Comparison of ENCODE assay signal across 11 mouse cellular contexts in the genomic region with DNA sequence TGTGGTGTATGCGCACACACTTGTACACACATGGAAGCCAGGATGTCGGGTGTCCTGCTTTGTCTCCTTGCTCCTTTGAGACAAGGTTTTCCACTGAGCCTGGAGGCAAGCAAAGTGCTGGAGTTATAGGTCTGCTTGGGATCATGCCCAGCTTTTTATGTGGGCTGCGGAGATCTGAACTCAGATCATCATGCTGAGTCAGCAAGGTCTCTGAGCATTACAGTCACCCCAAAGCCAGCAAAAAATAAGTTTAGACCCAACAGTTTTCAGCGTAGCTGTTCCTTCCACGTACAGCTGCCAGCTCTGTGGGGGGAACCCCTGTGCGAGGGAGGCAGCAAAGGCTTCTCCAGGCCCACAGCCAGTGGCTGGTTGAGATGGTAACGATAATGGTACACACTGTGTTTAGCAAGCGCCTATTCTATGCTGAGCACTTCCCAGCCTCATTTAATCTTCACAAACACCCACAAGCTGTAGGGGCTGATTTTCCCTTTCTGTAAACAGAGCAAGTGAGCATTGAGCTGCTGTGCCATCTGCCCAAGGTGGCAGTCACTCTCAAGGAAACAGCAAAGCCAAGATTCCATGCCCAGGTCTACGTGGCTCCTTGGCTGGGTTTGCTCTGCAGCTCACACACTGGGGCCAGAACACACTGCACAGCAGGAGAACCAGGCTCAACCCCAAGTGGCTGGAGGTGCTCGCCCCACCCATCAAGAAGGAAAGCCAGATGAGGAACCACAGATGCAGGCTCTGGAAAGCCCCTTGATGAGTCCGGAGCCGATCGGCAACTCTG. TPM values are rescaled to one million over a fixed set of nuclear protein-coding genes. Genes with fewer than 3 reads are reported as not detected.
DNase-seq lines count a peak whose midpoint lies in the region; ATAC-seq lines count a peak whose summit lies in the region.
"Had no signal": no experiment of that assay in that cellular context is flagged by ENCODE, and none has a peak within 500 bp of the region (broad histone marks: within the 10 kb centered on the region; RNA-seq: fewer than 3 reads in every experiment).

No protein-coding gene starts in this region.

- no peak overlapping the region for H3K9ac ChIP-seq in lung, embryonic 16.5 days (ENCODE audit: low read length)
- H3K9ac ChIP-seq in embryonic facial prominence, embryonic 15.5 days = no peak overlapping the region
- H3K9ac ChIP-seq: limb, embryonic 12.5 days had no signal

- H3K4me1 ChIP-seq in lung, embryonic 16.5 days (replicated peaks; ENCODE audit: control insufficient read depth, insufficient read depth, low read length) = peaks cover 6% of the 10 kb centered on the region
- peaks cover 28% of the 10 kb centered on the region for H3K4me1 ChIP-seq in embryonic facial prominence, embryonic 15.5 days

- no peaks in the 10 kb centered on the region for H3K27me3 ChIP-seq in lung, embryonic 16.5 days (ENCODE audit: control insufficient read depth, insufficient read depth, low read depth, low read length)
- no peaks in the 10 kb centered on the region for H3K27me3 ChIP-seq in embryonic facial prominence, embryonic 15.5 days
- H3K27me3 ChIP-seq: limb, embryonic 12.5 days had no signal

- 80% methylated on average over 13 of the region's 13 CpGs for WGBS in lung, embryonic 16.5 days
- WGBS in embryonic facial prominence, embryonic 15.5 days = 71% methylated on average over 13 of the region's 13 CpGs

- peak; percentile 55; the same call in 1 of the 2 replicates for ATAC-seq in lung, embryonic 16.5 days (ENCODE audit: low read depth)
- no peak for ATAC-seq in embryonic facial prominence, embryonic 15.5 days (ENCODE audit: insufficient number of reproducible peaks, low FRiP score, low TSS enrichment, low read depth)
- ATAC-seq in erythroblast, adult 5-6 weeks (replicated peaks; ENCODE audit: low FRiP score, poor library complexity, severe bottlenecking) = no peak

- H3K4me2 ChIP-seq in lung, embryonic 16.5 days (ENCODE audit: low read depth, low read length) = no peak overlapping the region
- no peak overlapping the region for H3K4me2 ChIP-seq in embryonic facial prominence, embryonic 15.5 days (replicated peaks)
- H3K4me2 ChIP-seq: limb, embryonic 12.5 days had no signal

- H3K36me3 ChIP-seq in lung, embryonic 16.5 days (ENCODE audit: control insufficient read depth, insufficient read depth, low read length) = peaks cover 39% of the 10 kb centered on the region
- peaks cover 77% of the 10 kb centered on the region for H3K36me3 ChIP-seq in embryonic facial prominence, embryonic 15.5 days

- peak overlapping the region; percentile 59 for H3K27ac ChIP-seq in lung, embryonic 16.5 days (ENCODE audit: low read length)
- peak overlapping the region; percentile 44; the same call in 1 of the 2 replicates for H3K27ac ChIP-seq in embryonic facial prominence, embryonic 15.5 days (replicated peaks)
- H3K27ac ChIP-seq: limb, embryonic 12.5 days had no signal

- no peak overlapping the region for H3K4me3 ChIP-seq in lung, embryonic 16.5 days (ENCODE audit: low read length)
- no peak overlapping the region for H3K4me3 ChIP-seq in embryonic facial prominence, embryonic 15.5 days (replicated peaks)
- H3K4me3 ChIP-seq: limb, embryonic 12.5 days had no signal

- H3K9me3 ChIP-seq in lung, embryonic 16.5 days (ENCODE audit: control insufficient read depth, low read length) = peaks cover 3% of the 10 kb centered on the region; the same call in 1 of the 2 replicates
- no peaks in the 10 kb centered on the region for H3K9me3 ChIP-seq in embryonic facial prominence, embryonic 15.5 days (replicated peaks)

- no peak for DNase-seq in lung, postnatal 10 days
- DNase-seq in layer of hippocampus, postnatal 14 days (ENCODE audit: low spot score in 2 of 2) = peak; percentile 59 to 78
- peak; percentile 81 to 83 for DNase-seq in right cerebral cortex, adult 2 months (ENCODE audit: low spot score in 2 of 2)
- DNase-seq in embryo, embryonic 10 days (ENCODE audit: low spot score) = no peak
- no peak for DNase-seq in urinary bladder, postnatal 25 days (ENCODE audit: low spot score)

RNA-seq across cellular contexts. Expression of gene Soga1, which starts 30.5 kb away (rescaled TPM):
- 4.0 and 4.1 TPM in 2 replicates for polyA plus RNA-seq in lung, embryonic 16.5 days (2015; fragmentation: Nextera tagmentation; extraction: Ambion mirVana)
- 3.5 and 4.4 TPM in 2 replicates for polyA plus RNA-seq in embryonic facial prominence, embryonic 15.5 days (2015; fragmentation: Nextera tagmentation; extraction: Ambion mirVana)
- total RNA-seq in layer of hippocampus, postnatal 14 days (2021) = 10 to 100 TPM; 63.0 to 66.5 TPM
- total RNA-seq in erythroblast, adult 5-6 weeks (2015; ENCODE audit: low replicate concordance) = 0.21 and 1.3 TPM in 2 replicates
- total RNA-seq in erythroblast, adult 5-6 weeks (2017; ENCODE audit: low replicate concordance) = 0.56 and 1.1 TPM in 2 replicates

RNA-seq across cellular contexts. Expression of gene Tldc2, which starts 38.3 kb away (rescaled TPM):
- not detected in 2 replicates for polyA plus RNA-seq in lung, embryonic 16.5 days (2015; fragmentation: Nextera tagmentation; extraction: Ambion mirVana)
- not detected in 2 replicates for polyA plus RNA-seq in embryonic facial prominence, embryonic 15.5 days (2015; fragmentation: Nextera tagmentation; extraction: Ambion mirVana)
- not detected for total RNA-seq in layer of hippocampus, postnatal 14 days (2021)
- not detected in 2 replicates for total RNA-seq in erythroblast, adult 5-6 weeks (2015; ENCODE audit: low replicate concordance)
- not detected in 2 replicates for total RNA-seq in erythroblast, adult 5-6 weeks (2017; ENCODE audit: low replicate concordance)
- total RNA-seq: neutrophil, adult 5-6 weeks had no signal
- polyA plus RNA-seq: heart, postnatal 0 days; limb, embryonic 12.5 days had no signal

RNA-seq across cellular contexts. Expression of gene Dsn1, which starts 41.6 kb away (rescaled TPM):
- 38.8 and 40.0 TPM in 2 replicates for polyA plus RNA-seq in lung, embryonic 16.5 days (2015; fragmentation: Nextera tagmentation; extraction: Ambion mirVana)
- polyA plus RNA-seq in embryonic facial prominence, embryonic 15.5 days (2015; fragmentation: Nextera tagmentation; extraction: Ambion mirVana) = 27.5 and 28.2 TPM in 2 replicates
- total RNA-seq in layer of hippocampus, postnatal 14 days (2021) = 1 to 10 TPM; 4.0 to 5.4 TPM
- 12.3 and 14.8 TPM in 2 replicates for total RNA-seq in erythroblast, adult 5-6 weeks (2015; ENCODE audit: low replicate concordance)
- 21.2 TPM in 2 replicates for total RNA-seq in erythroblast, adult 5-6 weeks (2017; ENCODE audit: low replicate concordance)

RNA-seq across cellular contexts. Expression of gene Ndrg3, which starts 56.7 kb away (rescaled TPM):
- polyA plus RNA-seq in lung, embryonic 16.5 days (2015; fragmentation: Nextera tagmentation; extraction: Ambion mirVana) = 44.6 and 53.4 TPM in 2 replicates
- polyA plus RNA-seq in embryonic facial prominence, embryonic 15.5 days (2015; fragmentation: Nextera tagmentation; extraction: Ambion mirVana) = 52.9 and 53.9 TPM in 2 replicates
- 100 to 1,000 TPM; 457 to 474 TPM for total RNA-seq in layer of hippocampus, postnatal 14 days (2021)
- 15.3 and 15.6 TPM in 2 replicates for total RNA-seq in erythroblast, adult 5-6 weeks (2015; ENCODE audit: low replicate concordance)
- total RNA-seq in erythroblast, adult 5-6 weeks (2017; ENCODE audit: low replicate concordance) = 9.2 and 10.3 TPM in 2 replicates

Comparison
In these comparisons a context has a peak if more than half of its experiments do, and no peak if none do; other contexts are left out.
1. DNase-seq: peak in layer of hippocampus, postnatal 14 days (2 of 2) and right cerebral cortex, adult 2 months (2 of 2); none in lung, postnatal 10 days (single experiment), embryo, embryonic 10 days (single experiment) and urinary bladder, postnatal 25 days (single experiment).
2. RNA of gene Soga1, which starts 30.5 kb away (total RNA-seq): 63.0 to 66.5 TPM in layer of hippocampus, postnatal 14 days; 0.21 to 1.3 TPM in erythroblast, adult 5-6 weeks; every median in the first group is over 10 times any median in the second.